Mouse (Mus musculus) neural tube, embryonic 14.5 days (tissue): Measurements from ENCODE around the gene Cebpb. TPM values are rescaled to one million over a fixed set of nuclear protein-coding genes. Genes with fewer than 3 reads are reported as not detected.

ENCODE experiments used
- ATAC-seq: fragments of 200-750 bp; cut with Nextera tagmentation; 2 replicates; pipeline ENCODE4 v1.8.0; 2017; ENCODE audit warnings: low read depth, mild to moderate bottlenecking, moderate TSS enrichment, moderate library complexity
- H3K27ac ChIP-seq: fragments of 300-500 bp; sonication (generic); 2 replicates; pipeline ENCODE4 v1.5.1; 2014; ENCODE audit warnings: low read depth, mild to moderate bottlenecking, control low read depth, low read length, moderate library complexity, mixed read lengths
- H3K27me3 ChIP-seq: fragments of 300-500 bp; sonication (generic); 2 replicates; pipeline ENCODE4 v1.6.1; 2014; ENCODE audit warnings: low read length; ENCODE audit not compliant: control insufficient read depth, insufficient read depth
- H3K36me3 ChIP-seq: fragments of 300-500 bp; sonication (generic); 2 replicates; pipeline ENCODE4 v1.6.1; 2014; ENCODE audit warnings: low read length, mixed read lengths; ENCODE audit not compliant: control insufficient read depth, insufficient read depth
- H3K4me1 ChIP-seq: fragments of 300-500 bp; sonication (generic); 2 replicates; pipeline ENCODE4 v1.6.1; 2014; ENCODE audit warnings: low read length; ENCODE audit not compliant: control insufficient read depth, insufficient read depth
- H3K4me2 ChIP-seq: fragments of 300-500 bp; sonication (generic); 2 replicates; pipeline ENCODE4 v1.6.1; 2014; ENCODE audit warnings: mild to moderate bottlenecking, low read depth, low read length, control low read depth
- H3K4me3 ChIP-seq: fragments of 300-500 bp; sonication (generic); 2 replicates; pipeline ENCODE4 v1.5.1; 2014; ENCODE audit warnings: low read depth, low read length, control low read depth, mixed read lengths
- H3K9ac ChIP-seq: fragments of 300-500 bp; sonication (generic); replicated peaks from 2 replicates; pipeline ENCODE4 v1.6.1; 2014; ENCODE audit warnings: low read depth, mild to moderate bottlenecking, control low read depth, low read length, mixed read lengths
- H3K9me3 ChIP-seq: fragments of 300-500 bp; sonication (generic); 2 replicates; pipeline ENCODE4 v1.6.1; 2016; ENCODE audit warnings: low read length; ENCODE audit not compliant: control insufficient read depth
- WGBS: fragments of 180-500 bp; shearing (Covaris S2); extraction: QIAGEN DNeasy Blood & Tissue Kit; methylation state at CpG from one replicate; pipeline ENCODE4 v1.1.7; 2014; 5-methylcytosine and 5-hydroxymethylcytosine counted together
- polyA plus RNA-seq: library from polyadenylated mRNA; unstranded; fragments of >200 nt; fragmentation: Nextera tagmentation; extraction: Ambion mirVana; gene quantifications from 2 replicates; pipeline ENCODE4 v1.2.1, GENCODE M21; 2014

Gene Cebpb
- polyA plus RNA-seq, 1 experiment from 2014 or later, result 1.1 TPM

- no peak for ATAC-seq
- no peak overlapping the region for H3K9ac ChIP-seq
- H3K9me3 ChIP-seq, result no peaks in the 10 kb centered on the region
- 80% methylated on average over 11 of the region's 11 CpGs for WGBS
- H3K4me3 ChIP-seq, result no peak overlapping the region
- H3K27me3 ChIP-seq, result no peaks in the 10 kb centered on the region
- no peak overlapping the region for H3K27ac ChIP-seq
- H3K36me3 ChIP-seq, result no peaks in the 10 kb centered on the region
- H3K4me1 ChIP-seq, result no peaks in the 10 kb centered on the region
- H3K4me2 ChIP-seq, result no peak overlapping the region
Observed at GRCm38 (mm10) chr2:167721159-167721882, 32.6 kb downstream of the Cebpb start.

GRCm38 (mm10) chr2:167722538-167722937 is 33.8 kb downstream of the Cebpb start:
- ATAC-seq, result no peak
- Histone ChIP-seq H3K36me3 (no peaks in the 10 kb centered on the region), H3K4me2 (no peak overlapping the region), H3K9me3 (no peaks in the 10 kb centered on the region), H3K4me1 (no peaks in the 10 kb centered on the region), H3K9ac (no peak overlapping the region), H3K4me3 (no peak overlapping the region), H3K27ac (no peak overlapping the region), H3K27me3 (no peaks in the 10 kb centered on the region)
- 67% methylated on average over 6 of the region's 6 CpGs for WGBS

- Histone ChIP-seq H3K9ac (no peak overlapping the region), H3K27ac (no peak overlapping the region), H3K4me2 (no peak overlapping the region), H3K4me3 (no peak overlapping the region), H3K27me3 (no peaks in the 10 kb centered on the region), H3K4me1 (no peaks in the 10 kb centered on the region), H3K9me3 (no peaks in the 10 kb centered on the region), H3K36me3 (no peaks in the 10 kb centered on the region)
- WGBS, result 78% methylated on average over 11 of the region's 11 CpGs
- ATAC-seq, result no peak
Observed at GRCm38 (mm10) chr2:167723589-167724206, 35.0 kb downstream of the Cebpb start.

GRCm38 (mm10) chr2:167725879-167726278 is 37.2 kb downstream of the Cebpb start:
- no peaks in the 10 kb centered on the region for H3K27me3 ChIP-seq
- H3K4me2 ChIP-seq, result no peak overlapping the region
- H3K9me3 ChIP-seq, result no peaks in the 10 kb centered on the region
- no peaks in the 10 kb centered on the region for H3K4me1 ChIP-seq
- no peak overlapping the region for H3K27ac ChIP-seq
- no peaks in the 10 kb centered on the region for H3K36me3 ChIP-seq
- no peak overlapping the region for H3K9ac ChIP-seq
- WGBS, result 94% methylated on average over 10 of the region's 10 CpGs
- ATAC-seq, result no peak
- H3K4me3 ChIP-seq, result no peak overlapping the region

- Histone ChIP-seq H3K4me1 (no peaks in the 10 kb centered on the region), H3K36me3 (no peaks in the 10 kb centered on the region), H3K9me3 (no peaks in the 10 kb centered on the region), H3K4me2 (no peak overlapping the region), H3K27ac (no peak overlapping the region), H3K27me3 (no peaks in the 10 kb centered on the region), H3K4me3 (no peak overlapping the region), H3K9ac (no peak overlapping the region)
- peak; percentile 44; the same call in 1 of the 2 replicates for ATAC-seq
- 45% methylated on average over 13 of the region's 13 CpGs for WGBS
Observed at GRCm38 (mm10) chr2:167727161-167727560, 38.4 kb downstream of the Cebpb start.

GRCm38 (mm10) chr2:167730036-167730435 is 41.3 kb downstream of the Cebpb start:
- ATAC-seq, result no peak
- WGBS, result 76% methylated on average over 7 of the region's 7 CpGs
- no peaks in the 10 kb centered on the region for H3K9me3 ChIP-seq
- no peak overlapping the region for H3K27ac ChIP-seq
- no peaks in the 10 kb centered on the region for H3K4me1 ChIP-seq
- no peak overlapping the region for H3K4me2 ChIP-seq
- no peaks in the 10 kb centered on the region for H3K27me3 ChIP-seq
- H3K36me3 ChIP-seq, result no peaks in the 10 kb centered on the region
- no peak overlapping the region for H3K4me3 ChIP-seq
- no peak overlapping the region for H3K9ac ChIP-seq

GRCm38 (mm10) chr2:167731149-167731548 is 42.4 kb downstream of the Cebpb start:
- no peak overlapping the region for H3K4me2 ChIP-seq
- H3K9me3 ChIP-seq, result no peaks in the 10 kb centered on the region
- 68% methylated on average over 13 of the region's 13 CpGs for WGBS
- H3K27me3 ChIP-seq, result no peaks in the 10 kb centered on the region
- no peak overlapping the region for H3K9ac ChIP-seq
- no peak overlapping the region for H3K27ac ChIP-seq
- H3K4me1 ChIP-seq, result no peaks in the 10 kb centered on the region
- no peaks in the 10 kb centered on the region for H3K36me3 ChIP-seq
- no peak for ATAC-seq
- no peak overlapping the region for H3K4me3 ChIP-seq

- Histone ChIP-seq H3K4me1 (no peaks in the 10 kb centered on the region), H3K27ac (no peak overlapping the region), H3K36me3 (no peaks in the 10 kb centered on the region), H3K4me3 (no peak overlapping the region), H3K27me3 (no peaks in the 10 kb centered on the region), H3K9ac (no peak overlapping the region), H3K9me3 (no peaks in the 10 kb centered on the region), H3K4me2 (no peak overlapping the region)
- 74% methylated on average over 10 of the region's 10 CpGs for WGBS
- ATAC-seq, result no peak
Observed at GRCm38 (mm10) chr2:167734861-167735260, 46.1 kb downstream of the Cebpb start.

GRCm38 (mm10) chr2:167739030-167739429 is 50.3 kb downstream of the Cebpb start:
- no peak overlapping the region for H3K4me3 ChIP-seq
- no peak for ATAC-seq
- H3K27me3 ChIP-seq, result no peaks in the 10 kb centered on the region
- no peaks in the 10 kb centered on the region for H3K9me3 ChIP-seq
- no peak overlapping the region for H3K27ac ChIP-seq
- no peak overlapping the region for H3K4me2 ChIP-seq
- no peaks in the 10 kb centered on the region for H3K4me1 ChIP-seq
- WGBS, result 43% methylated on average over 4 of the region's 6 CpGs
- no peaks in the 10 kb centered on the region for H3K36me3 ChIP-seq
- H3K9ac ChIP-seq, result no peak overlapping the region
